Mouse (Mus musculus) midbrain, embryonic 15.5 days (tissue): ENCODE measurements at regions not wholly inside any gene's neighbourhood (a gene's known extent, or its start where the extent isn't known, plus 50 kb on each side); places are given as distances from the start of the nearest gene placed in this dataset.

Experiments
- ATAC-seq: fragments of 200-750 bp; cut with Nextera tagmentation; replicated peaks from 2 replicates; pipeline ENCODE4 v1.8.0; 2017; ENCODE audit warnings: moderate TSS enrichment
- H3K27ac ChIP-seq: fragments of 300-500 bp; sonication (generic); 2 replicates; pipeline ENCODE4 v1.5.1; 2015; ENCODE audit warnings: mild to moderate bottlenecking, inconsistent platforms
- H3K27me3 ChIP-seq: fragments of 300-500 bp; sonication (generic); replicated peaks from 2 replicates; pipeline ENCODE4 v1.6.1; 2015; ENCODE audit warnings: inconsistent platforms
- H3K36me3 ChIP-seq: fragments of 300-500 bp; sonication (generic); replicated peaks from 2 replicates; pipeline ENCODE4 v1.6.1; 2015; ENCODE audit warnings: inconsistent platforms
- H3K4me1 ChIP-seq: fragments of 300-500 bp; sonication (generic); 2 replicates; pipeline ENCODE4 v1.6.1; 2015; ENCODE audit warnings: inconsistent platforms
- H3K4me2 ChIP-seq: fragments of 300-500 bp; sonication (generic); 2 replicates; pipeline ENCODE4 v1.6.1; 2015; ENCODE audit warnings: inconsistent platforms, mild to moderate bottlenecking, moderate library complexity
- H3K4me3 ChIP-seq: fragments of 300-500 bp; sonication (generic); 2 replicates; pipeline ENCODE4 v1.5.1; 2015; ENCODE audit warnings: mild to moderate bottlenecking, inconsistent platforms
- H3K9ac ChIP-seq: fragments of 300-500 bp; sonication (generic); 2 replicates; pipeline ENCODE4 v1.6.1; 2015; ENCODE audit warnings: mild to moderate bottlenecking, inconsistent platforms
- H3K9me3 ChIP-seq: fragments of 300-500 bp; sonication (generic); 2 replicates; pipeline ENCODE4 v1.6.1; 2016; ENCODE audit warnings: inconsistent platforms
- WGBS: fragments of 180-500 bp; shearing (Covaris S2); methylation state at CpG from one replicate; pipeline ENCODE4 v1.1.7; 2015; ENCODE audit warnings: mixed read lengths; 5-methylcytosine and 5-hydroxymethylcytosine counted together

- WGBS, result 87% methylated on average over 2 of the region's 2 CpGs
- no peaks in the 10 kb centered on the region for H3K9me3 ChIP-seq
- no peak overlapping the region for H3K4me2 ChIP-seq
- ATAC-seq, result no peak
- H3K4me3 ChIP-seq, result no peak overlapping the region
- no peaks in the 10 kb centered on the region for H3K36me3 ChIP-seq
- no peak overlapping the region for H3K27ac ChIP-seq
- no peaks in the 10 kb centered on the region for H3K4me1 ChIP-seq
- H3K27me3 ChIP-seq, result no peaks in the 10 kb centered on the region
- no peak overlapping the region for H3K9ac ChIP-seq
Observed at GRCm38 (mm10) chr2:47879071-47879470, 934.8 kb upstream of the Acvr2a start.

- H3K27ac ChIP-seq, result no peak overlapping the region
- H3K36me3 ChIP-seq, result no peaks in the 10 kb centered on the region
- no peak for ATAC-seq
- no peak overlapping the region for H3K9ac ChIP-seq
- H3K4me3 ChIP-seq, result no peak overlapping the region
- no peak overlapping the region for H3K4me2 ChIP-seq
- H3K4me1 ChIP-seq, result no peaks in the 10 kb centered on the region
- 68% methylated on average over 1 of the region's 1 CpGs for WGBS
- H3K27me3 ChIP-seq, result no peaks in the 10 kb centered on the region
- no peaks in the 10 kb centered on the region for H3K9me3 ChIP-seq
Observed at GRCm38 (mm10) chr2:47879796-47880195, 934.1 kb upstream of the Acvr2a start.

GRCm38 (mm10) chr2:47888166-47888565 is 925.7 kb upstream of the Acvr2a start:
- Histone ChIP-seq H3K27me3 (no peaks in the 10 kb centered on the region), H3K36me3 (no peaks in the 10 kb centered on the region), H3K9ac (no peak overlapping the region), H3K4me1 (no peaks in the 10 kb centered on the region), H3K9me3 (no peaks in the 10 kb centered on the region), H3K4me3 (no peak overlapping the region), H3K27ac (no peak overlapping the region), H3K4me2 (no peak overlapping the region)
- ATAC-seq, result no peak
- WGBS, result 28% methylated on average over 1 of the region's 1 CpGs

GRCm38 (mm10) chr2:47891366-47891765 is 922.5 kb upstream of the Acvr2a start:
- H3K4me1 ChIP-seq, result no peaks in the 10 kb centered on the region
- no peaks in the 10 kb centered on the region for H3K27me3 ChIP-seq
- H3K36me3 ChIP-seq, result no peaks in the 10 kb centered on the region
- no peak overlapping the region for H3K4me3 ChIP-seq
- 31% methylated on average over 1 of the region's 1 CpGs for WGBS
- no peak overlapping the region for H3K27ac ChIP-seq
- H3K9me3 ChIP-seq, result no peaks in the 10 kb centered on the region
- no peak overlapping the region for H3K9ac ChIP-seq
- ATAC-seq, result no peak
- no peak overlapping the region for H3K4me2 ChIP-seq

- no peak for ATAC-seq
- Histone ChIP-seq H3K9ac (no peak overlapping the region), H3K9me3 (no peaks in the 10 kb centered on the region), H3K36me3 (no peaks in the 10 kb centered on the region), H3K4me3 (no peak overlapping the region), H3K27ac (no peak overlapping the region), H3K4me1 (no peaks in the 10 kb centered on the region), H3K27me3 (no peaks in the 10 kb centered on the region), H3K4me2 (no peak overlapping the region)
- 79% methylated on average over 2 of the region's 2 CpGs for WGBS
Observed at GRCm38 (mm10) chr2:47892879-47893278, 921.0 kb upstream of the Acvr2a start.

- Histone ChIP-seq H3K9me3 (no peaks in the 10 kb centered on the region), H3K4me1 (no peaks in the 10 kb centered on the region), H3K4me2 (no peak overlapping the region), H3K9ac (no peak overlapping the region), H3K27me3 (no peaks in the 10 kb centered on the region), H3K27ac (no peak overlapping the region), H3K36me3 (no peaks in the 10 kb centered on the region), H3K4me3 (no peak overlapping the region)
- ATAC-seq, result no peak
Observed at GRCm38 (mm10) chr2:47894806-47895205, 919.1 kb upstream of the Acvr2a start.

- no peaks in the 10 kb centered on the region for H3K9me3 ChIP-seq
- WGBS, result 93% methylated on average over 1 of the region's 1 CpGs
Observed at GRCm38 (mm10) chr2:47914270-47914669, 899.6 kb upstream of the Acvr2a start.

GRCm38 (mm10) chr2:47914986-47915485 is 898.9 kb upstream of the Acvr2a start:
- Histone ChIP-seq H3K4me1 (no peaks in the 10 kb centered on the region), H3K4me3 (no peak overlapping the region), H3K27me3 (no peaks in the 10 kb centered on the region), H3K9ac (no peak overlapping the region), H3K27ac (no peak overlapping the region), H3K36me3 (no peaks in the 10 kb centered on the region), H3K4me2 (no peak overlapping the region), H3K9me3 (no peaks in the 10 kb centered on the region)
- ATAC-seq, result no peak
- 71% methylated on average over 4 of the region's 4 CpGs for WGBS

More at GRCm38 (mm10) chr2:47914270-47914669, 899.6 kb upstream of the Acvr2a start:
- Histone ChIP-seq H3K9ac (no peak overlapping the region), H3K4me1 (no peaks in the 10 kb centered on the region), H3K4me3 (no peak overlapping the region), H3K4me2 (no peak overlapping the region), H3K27me3 (no peaks in the 10 kb centered on the region), H3K36me3 (no peaks in the 10 kb centered on the region), H3K27ac (no peak overlapping the region)
- no peak for ATAC-seq

- Histone ChIP-seq H3K4me2 (no peak overlapping the region), H3K4me1 (no peaks in the 10 kb centered on the region), H3K4me3 (no peak overlapping the region), H3K9ac (no peak overlapping the region), H3K27me3 (no peaks in the 10 kb centered on the region), H3K27ac (no peak overlapping the region), H3K9me3 (no peaks in the 10 kb centered on the region), H3K36me3 (no peaks in the 10 kb centered on the region)
- no peak for ATAC-seq
Observed at GRCm38 (mm10) chr2:47922965-47923364, 890.9 kb upstream of the Acvr2a start.

- Histone ChIP-seq H3K4me3 (no peak overlapping the region), H3K9me3 (no peaks in the 10 kb centered on the region), H3K4me1 (no peaks in the 10 kb centered on the region), H3K9ac (no peak overlapping the region), H3K4me2 (no peak overlapping the region), H3K36me3 (no peaks in the 10 kb centered on the region), H3K27me3 (no peaks in the 10 kb centered on the region), H3K27ac (no peak overlapping the region)
- no peak for ATAC-seq
Observed at GRCm38 (mm10) chr2:47926620-47927019, 887.3 kb upstream of the Acvr2a start.

GRCm38 (mm10) chr2:47945061-47945460 is 868.8 kb upstream of the Acvr2a start:
- no peak for ATAC-seq
- H3K4me3 ChIP-seq, result no peak overlapping the region
- H3K36me3 ChIP-seq, result no peaks in the 10 kb centered on the region
- H3K27ac ChIP-seq, result no peak overlapping the region
- H3K27me3 ChIP-seq, result no peaks in the 10 kb centered on the region
- no peak overlapping the region for H3K4me2 ChIP-seq
- H3K9ac ChIP-seq, result no peak overlapping the region
- H3K9me3 ChIP-seq, result no peaks in the 10 kb centered on the region
- no peaks in the 10 kb centered on the region for H3K4me1 ChIP-seq

- H3K4me1 ChIP-seq, result no peaks in the 10 kb centered on the region
- no peaks in the 10 kb centered on the region for H3K36me3 ChIP-seq
- H3K9ac ChIP-seq, result no peak overlapping the region
- ATAC-seq, result no peak
- 79% methylated on average over 1 of the region's 1 CpGs for WGBS
- no peak overlapping the region for H3K27ac ChIP-seq
- no peaks in the 10 kb centered on the region for H3K27me3 ChIP-seq
- no peak overlapping the region for H3K4me3 ChIP-seq
- H3K4me2 ChIP-seq, result no peak overlapping the region
- H3K9me3 ChIP-seq, result no peaks in the 10 kb centered on the region
Observed at GRCm38 (mm10) chr2:47991132-47991531, 822.8 kb upstream of the Acvr2a start.

- Histone ChIP-seq H3K36me3 (no peaks in the 10 kb centered on the region), H3K4me2 (no peak overlapping the region), H3K9me3 (no peaks in the 10 kb centered on the region), H3K27me3 (no peaks in the 10 kb centered on the region), H3K9ac (no peak overlapping the region), H3K27ac (no peak overlapping the region), H3K4me1 (no peaks in the 10 kb centered on the region), H3K4me3 (no peak overlapping the region)
- ATAC-seq, result no peak
- WGBS, result 65% methylated on average over 5 of the region's 5 CpGs
Observed at GRCm38 (mm10) chr2:47994185-47994584, 819.7 kb upstream of the Acvr2a start.

- Histone ChIP-seq H3K9ac (no peak overlapping the region), H3K36me3 (no peaks in the 10 kb centered on the region), H3K4me2 (no peak overlapping the region), H3K4me1 (no peaks in the 10 kb centered on the region), H3K27me3 (no peaks in the 10 kb centered on the region), H3K9me3 (no peaks in the 10 kb centered on the region), H3K4me3 (no peak overlapping the region), H3K27ac (no peak overlapping the region)
- no peak for ATAC-seq
- WGBS, result 87% methylated on average over 6 of the region's 6 CpGs
Observed at GRCm38 (mm10) chr2:48001230-48001629, 812.7 kb upstream of the Acvr2a start.
